Mouse (Mus musculus): ENCODE data around the gene Mageb16. TPM values are rescaled to one million over a fixed set of nuclear protein-coding genes. Genes with fewer than 3 reads are reported as not detected.

Gene Mageb16
- total RNA-seq (2023) = not detected

DNA sequence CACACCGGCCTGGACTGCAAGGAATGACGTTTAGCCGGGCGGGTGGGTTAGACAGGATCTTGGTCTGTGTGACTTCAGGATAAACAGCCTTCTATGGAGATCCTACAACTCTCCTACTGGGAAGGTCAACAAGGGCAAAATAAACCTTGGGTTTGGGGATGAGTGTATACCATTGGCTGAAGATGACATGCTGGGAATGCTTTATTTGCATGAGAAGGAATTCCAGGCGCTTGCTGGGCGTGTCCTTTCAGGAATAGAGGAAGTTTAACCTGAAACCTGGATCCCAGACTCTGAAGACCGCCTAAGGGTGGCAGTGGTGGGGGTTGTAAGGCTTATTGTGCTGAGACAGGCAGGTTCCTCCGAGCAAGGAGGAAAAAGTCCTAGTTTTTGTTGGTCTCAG is at the start of gene Mageb16:
Gene Mageb16 (minus strand): TSS at position 25 of the 400 bp plus-strand sequence.

Other genes with a start within 250 kb of the Mageb16 start
- gene Gm7173, start 154.2 kb downstream of the Mageb16 start, total RNA-seq (2023) = not detected

Measured in monocyte, adult 59 days (primary cell).